Mouse (Mus musculus) retina, postnatal 1 day (tissue): ENCODE results near the gene Tmem179.

ENCODE experiments used
- DNase-seq: peaks from one replicate; pipeline ENCODE4 v3.0.0-alpha.2; 2012

Tmem179 gene

DNA sequence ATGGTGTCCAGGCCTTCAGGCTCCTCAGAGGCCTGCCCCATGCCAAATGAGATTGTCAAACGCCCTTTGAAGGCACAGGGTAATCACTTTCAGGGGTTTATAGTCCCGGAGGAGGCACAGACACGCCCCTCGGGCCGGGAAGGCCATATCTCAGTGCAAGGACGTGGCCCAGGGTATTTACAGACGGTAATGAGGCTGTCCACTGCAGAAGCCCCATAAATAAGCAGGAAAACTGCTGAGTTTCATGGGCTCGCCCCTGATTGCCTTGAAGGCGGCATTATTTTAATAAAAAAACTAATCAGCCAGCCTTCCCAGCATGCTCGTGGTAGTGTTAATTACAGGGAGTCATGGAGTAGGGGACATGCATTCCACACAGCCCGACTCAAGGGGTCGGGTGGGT is 54.1 kb downstream of the Tmem179 start:
- DNase-seq, result no peak

- DNase-seq, result peak; percentile 58
These were observed 58.7 kb downstream of the Tmem179 start for GRCm38 (mm10) chr12:112457839-112458238.

DNA sequence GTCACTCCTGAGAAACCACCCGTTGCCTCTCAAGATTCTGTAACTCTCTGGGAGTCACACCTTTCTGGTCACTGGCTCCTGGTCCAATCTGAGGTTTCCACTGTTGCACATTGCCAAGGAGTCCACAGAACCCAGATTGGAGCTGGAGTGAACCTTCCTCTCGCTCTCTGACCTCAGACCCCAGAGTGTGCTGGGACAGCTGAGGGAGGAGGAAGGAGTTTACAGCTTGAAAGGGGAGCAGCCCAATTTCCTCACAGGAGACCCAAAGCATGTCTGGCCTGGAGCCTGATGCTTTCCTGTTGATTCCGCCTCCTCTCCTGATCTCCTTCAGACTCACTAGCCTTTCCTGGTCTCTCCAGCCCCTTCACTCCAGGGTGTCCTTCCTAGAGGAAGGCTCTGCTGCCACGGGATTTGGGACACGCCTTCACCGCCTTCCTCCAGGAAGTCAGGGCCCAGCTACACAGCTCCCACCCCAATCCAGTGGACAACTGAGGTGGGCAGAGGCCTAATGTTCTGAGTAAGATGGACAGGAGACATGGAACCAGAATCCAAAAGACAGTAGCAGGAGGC is 60.3 kb downstream of the Tmem179 start:
- no peak for DNase-seq

GRCm38 (mm10) chr12:112451826-112452225 is 64.7 kb downstream of the Tmem179 start:
- no peak for DNase-seq

- no peak for DNase-seq
These were observed 65.2 kb downstream of the Tmem179 start for GRCm38 (mm10) chr12:112451381-112451780.

DNA sequence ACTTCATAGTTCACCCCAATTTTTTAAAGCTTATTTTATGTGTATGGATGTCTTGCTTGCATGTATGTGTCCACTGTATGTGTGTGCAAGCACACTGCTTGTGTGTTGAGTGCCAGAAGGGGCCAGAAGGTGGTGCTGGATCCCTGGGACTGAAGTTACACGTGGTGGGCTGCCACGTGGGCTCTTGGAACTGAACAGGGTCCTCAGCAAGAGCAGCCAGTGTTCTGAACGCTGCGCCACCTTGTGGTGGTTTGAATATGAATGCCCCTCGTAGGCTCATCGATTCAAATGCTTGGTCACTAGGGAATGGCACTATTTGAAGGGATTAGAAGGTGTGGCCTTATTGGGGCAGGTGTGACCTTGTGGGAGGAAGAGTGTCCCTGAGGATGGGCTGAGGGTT is 65.7 kb downstream of the Tmem179 start:
- peak; percentile 91 for DNase-seq
